In genomic region chr1:86111779-86112178, GRCm38 (mm10) we compare ENCODE assay signal across 8 mouse cellular contexts. TPM values are rescaled to one million over a fixed set of nuclear protein-coding genes. Genes with fewer than 3 reads are reported as not detected.
DNase-seq lines count a peak whose midpoint lies in the region; ATAC-seq and TF ChIP-seq lines count a peak whose summit lies in the region.

TSS of gene Htr2b (minus strand) at chr1:86111970.

- H3K4me3 ChIP-seq in hindbrain, postnatal 0 days (ENCODE audit: low read length): no peak within 1 kb of the TSS
- H3K4me3 ChIP-seq in hindbrain, embryonic 10.5 days: no peak within 1 kb of the TSS
- H3K4me3 ChIP-seq in cortical plate, adult 2 months (ENCODE audit: insufficient read depth, low read length): no peak within 1 kb of the TSS

- no peaks in the 10 kb centered on the region for H3K4me1 ChIP-seq in hindbrain, postnatal 0 days (ENCODE audit: insufficient read depth, low read length)
- no peaks in the 10 kb centered on the region for H3K4me1 ChIP-seq in hindbrain, embryonic 10.5 days (replicated peaks)
- no peaks in the 10 kb centered on the region; the same call in none of the 2 replicates for H3K4me1 ChIP-seq in cortical plate, adult 2 months (ENCODE audit: control insufficient read depth, insufficient read depth, low read length)

- TF ChIP-seq CTCF in hindbrain, postnatal 0 days (IDR thresholded peaks at IDR 0.05; ENCODE audit: low read depth): no peak
- TF ChIP-seq CTCF in cortical plate, adult 2 months (IDR thresholded peaks at IDR 0.05; ENCODE audit: extremely low read depth, insufficient read depth, low read length): 0 out of 2 replicates have a peak, but pooled peaks have one; percentile 1

- H3K36me3 ChIP-seq in hindbrain, postnatal 0 days (ENCODE audit: insufficient read depth, low read length): 0 out of 2 replicates have a peak, but pooled peaks cover 5% of the 10 kb centered on the region
- peaks cover 28% of the 10 kb centered on the region for H3K36me3 ChIP-seq in hindbrain, embryonic 10.5 days

- 43% methylated on average over 6 of the region's 6 CpGs for WGBS in hindbrain, postnatal 0 days
- 82% methylated on average over 6 of the region's 6 CpGs for WGBS in hindbrain, embryonic 10.5 days

- no peak within 1 kb of the TSS for H3K9ac ChIP-seq in hindbrain, postnatal 0 days (replicated peaks; ENCODE audit: low read length)

- DNase-seq in hindbrain, postnatal 0 days (ENCODE audit: low spot score): peak; percentile 20
- no peak for DNase-seq in hindbrain, embryonic 10.5 days (ENCODE audit: low spot score)
- DNase-seq in kidney, adult 18-20 months: peak; percentile 6
- DNase-seq in left cerebral cortex, postnatal 10 days (ENCODE audit: extremely low spot score in 1 of 2, low spot score in 2 of 2): peak; percentile 27 to 37
- DNase-seq in right cerebral cortex, postnatal 36 days (ENCODE audit: low spot score in 2 of 2): peak; percentile 37 to 45
- no peak for DNase-seq in B cell, adult 2 months

- no peaks in the 10 kb centered on the region for H3K27me3 ChIP-seq in hindbrain, postnatal 0 days (ENCODE audit: insufficient read depth, low read length)
- H3K27me3 ChIP-seq in hindbrain, embryonic 10.5 days (ENCODE audit: insufficient read depth, poor library complexity, severe bottlenecking): no peaks in the 10 kb centered on the region

- ATAC-seq in hindbrain, postnatal 0 days: no peak
- ATAC-seq in granulocyte monocyte progenitor cell, adult 5-6 weeks (replicated peaks; ENCODE audit: poor library complexity, severe bottlenecking): no peak

- no peak for TF ChIP-seq POLR2A in cortical plate, adult 2 months (IDR thresholded peaks at IDR 0.05; ENCODE audit: extremely low read depth, insufficient read depth, low read length)

- H3K4me2 ChIP-seq in hindbrain, postnatal 0 days (ENCODE audit: low read depth, low read length): no peak within 1 kb of the TSS

- H3K27ac ChIP-seq in hindbrain, postnatal 0 days: no peak within 1 kb of the TSS
- H3K27ac ChIP-seq in hindbrain, embryonic 10.5 days: no peak within 1 kb of the TSS
- no peak within 1 kb of the TSS for H3K27ac ChIP-seq in cortical plate, adult 2 months (ENCODE audit: insufficient read depth, low read length)

- intact Hi-C loops in left cerebral cortex, postnatal 10 days (cut with DNase I): no loop called here

- no peaks in the 10 kb centered on the region for H3K9me3 ChIP-seq in hindbrain, postnatal 0 days (ENCODE audit: low read length)
- no peaks in the 10 kb centered on the region for H3K9me3 ChIP-seq in hindbrain, embryonic 10.5 days

RNA-seq across cellular contexts. Expression of gene Htr2b, which starts in this region (rescaled TPM):
- not detected in 2 replicates for total RNA-seq in hindbrain, postnatal 0 days (2014; rRNA removed)
- 0.24 and 0.44 TPM in 2 replicates for polyA plus RNA-seq in hindbrain, postnatal 0 days (2015; fragmentation: Nextera tagmentation; extraction: Ambion mirVana)
- 0.10 and 0.35 TPM in 2 replicates for polyA plus RNA-seq in hindbrain, embryonic 10.5 days (2016; fragmentation: Nextera tagmentation; extraction: Ambion mirVana)
- polyA plus RNA-seq in cortical plate, adult 2 months (2012; rRNA removed): 0.08 and 0.13 TPM in 2 replicates
- under 1 TPM in 1 of 2 experiments, not detected in 1; 0.36 TPM for total RNA-seq in left cerebral cortex, postnatal 10 days (2021)
- total RNA-seq in granulocyte monocyte progenitor cell, adult 5-6 weeks (2014; fragmentation: Nextera tagmentation): not detected in 2 replicates
- not detected in 2 replicates for total RNA-seq in granulocyte monocyte progenitor cell, adult 5-6 weeks (2017)

Comparison
In these comparisons a context has a peak if more than half of its experiments do, and no peak if none do; other contexts are left out.
1. Peak in DNase-seq in hindbrain, postnatal 0 days; RNA of the gene not detected or under 1 TPM.
2. Peak in DNase-seq in left cerebral cortex, postnatal 10 days; RNA of the gene not detected or under 1 TPM.
3. DNase-seq: peak in kidney, adult 18-20 months (single experiment) and right cerebral cortex, postnatal 36 days (2 of 2); none in hindbrain, embryonic 10.5 days (single experiment) and B cell, adult 2 months (0 of 2).